Mouse (Mus musculus): Measurements from ENCODE around the gene St6gal1.

DNA sequence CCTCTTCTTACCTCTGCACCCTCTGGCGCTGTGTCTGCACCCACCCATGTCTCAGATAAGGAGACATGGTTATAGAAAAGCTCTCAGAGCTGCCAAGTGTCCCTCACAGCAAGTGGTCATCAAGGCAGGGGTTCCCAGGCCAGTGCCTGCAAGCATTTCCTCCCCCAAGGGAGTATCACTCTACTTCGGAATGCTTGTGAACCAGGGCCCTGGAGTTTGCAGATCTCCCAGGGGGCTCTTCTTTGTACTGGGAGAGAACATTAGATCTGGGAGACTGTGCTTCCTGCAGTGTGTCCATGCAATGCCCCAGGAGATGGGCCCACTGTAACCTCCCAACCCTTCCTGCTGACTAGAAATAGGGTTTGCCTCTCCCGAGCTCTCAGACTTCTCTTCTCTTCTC is 35.0 kb downstream of the St6gal1 start:
- TF ChIP-seq HCFC1 (IDR thresholded peaks at IDR 0.05; ENCODE audit: borderline replicate concordance, insufficient read depth, low read length) = no peak
- TF ChIP-seq ZNF384 (IDR thresholded peaks at IDR 0.05; ENCODE audit: low read depth, low read length) = no peak
- no peak for TF ChIP-seq CHD2 (IDR thresholded peaks at IDR 0.05; ENCODE audit: low read depth, low read length)
- no peak for TF ChIP-seq MAFK (IDR thresholded peaks at IDR 0.05; ENCODE audit: insufficient read depth, low read depth, low read length)
- no peak for TF ChIP-seq ZC3H11A (IDR thresholded peaks at IDR 0.05; ENCODE audit: borderline replicate concordance, low read depth, low read length)
